ENCODE assay signal across 8 mouse cellular contexts in genomic region chr6:30896195-30896985, GRCm38 (mm10). TPM values are rescaled to one million over a fixed set of nuclear protein-coding genes. Genes with fewer than 3 reads are reported as not detected.
DNase-seq lines count a peak whose midpoint lies in the region; ATAC-seq and TF ChIP-seq lines count a peak whose summit lies in the region.

Gene Copg2 (minus strand): TSS chr6:30896794.

- peak within 1 kb of the TSS; percentile 61 for H3K4me3 ChIP-seq in embryonic facial prominence, embryonic 14.5 days (ENCODE audit: low read depth, low read length)
- H3K4me3 ChIP-seq in limb, embryonic 14.5 days (replicated peaks; ENCODE audit: low read length), result peak within 1 kb of the TSS; percentile 68
- peak within 1 kb of the TSS; percentile 73 for H3K4me3 ChIP-seq in midbrain, postnatal 0 days (ENCODE audit: low read depth, low read length)

- no peaks in the 10 kb centered on the region for H3K9me3 ChIP-seq in embryonic facial prominence, embryonic 14.5 days (ENCODE audit: control insufficient read depth, low read length)
- no peaks in the 10 kb centered on the region for H3K9me3 ChIP-seq in limb, embryonic 14.5 days (ENCODE audit: control insufficient read depth, low read length)
- no peaks in the 10 kb centered on the region for H3K9me3 ChIP-seq in midbrain, postnatal 0 days (ENCODE audit: low read length)

- H3K9ac ChIP-seq in embryonic facial prominence, embryonic 14.5 days (ENCODE audit: low read depth, low read length), result peak within 1 kb of the TSS; percentile 74
- peak within 1 kb of the TSS; percentile 71 for H3K9ac ChIP-seq in limb, embryonic 14.5 days (ENCODE audit: low read depth, low read length, severe bottlenecking)
- H3K9ac ChIP-seq in midbrain, postnatal 0 days (replicated peaks; ENCODE audit: low read length, poor library complexity, severe bottlenecking), result peak within 1 kb of the TSS; percentile 91

- TF ChIP-seq CTCF in midbrain, postnatal 0 days (IDR thresholded peaks at IDR 0.05), result peak; percentile 52

- WGBS in embryonic facial prominence, embryonic 14.5 days, result 0% methylated on average over 30 of the region's 83 CpGs
- WGBS in limb, embryonic 14.5 days, result 0% methylated on average over 24 of the region's 83 CpGs
- under 1% methylated on average over 75 of the region's 83 CpGs for WGBS in midbrain, postnatal 0 days

- H3K27me3 ChIP-seq in embryonic facial prominence, embryonic 14.5 days (replicated peaks; ENCODE audit: control insufficient read depth, insufficient read depth, low read length), result no peaks in the 10 kb centered on the region
- no peaks in the 10 kb centered on the region for H3K27me3 ChIP-seq in limb, embryonic 14.5 days (ENCODE audit: control insufficient read depth, insufficient read depth, low read length)
- H3K27me3 ChIP-seq in midbrain, postnatal 0 days (ENCODE audit: insufficient read depth, low read length), result no peaks in the 10 kb centered on the region

- H3K4me2 ChIP-seq in embryonic facial prominence, embryonic 14.5 days (ENCODE audit: low read depth, low read length), result peak within 1 kb of the TSS; percentile 54
- peak within 1 kb of the TSS; percentile 70 for H3K4me2 ChIP-seq in limb, embryonic 14.5 days (replicated peaks; ENCODE audit: low read depth, low read length, severe bottlenecking)
- peak within 1 kb of the TSS; percentile 55 for H3K4me2 ChIP-seq in midbrain, postnatal 0 days (ENCODE audit: low read depth, low read length, poor library complexity, severe bottlenecking)

- H3K4me1 ChIP-seq in embryonic facial prominence, embryonic 14.5 days (ENCODE audit: control insufficient read depth, insufficient read depth, low read length), result peaks cover 13% of the 10 kb centered on the region
- H3K4me1 ChIP-seq in limb, embryonic 14.5 days (ENCODE audit: control insufficient read depth, insufficient read depth, low read length), result peaks cover 14% of the 10 kb centered on the region
- no peaks in the 10 kb centered on the region for H3K4me1 ChIP-seq in midbrain, postnatal 0 days (ENCODE audit: insufficient read depth, low read length)

- peak; percentile 92 for DNase-seq in 3T3-L1 (ENCODE audit: low read depth, low spot score)
- DNase-seq in adrenal gland, postnatal 4 days (ENCODE audit: low spot score in 2 of 2), result peak; percentile 91 to 97
- DNase-seq in embryonic facial prominence, embryonic 14.5 days (ENCODE audit: low spot score), result peak; percentile 96
- DNase-seq in heart, adult 8-10 months (ENCODE audit: low spot score), result peak; percentile 93
- DNase-seq in kidney, adult 9 months, result peak; percentile 97
- DNase-seq in limb, embryonic 14.5 days (ENCODE audit: low spot score), result peak; percentile 90
- peak; percentile 94 for DNase-seq in midbrain, postnatal 0 days (ENCODE audit: low spot score)
- DNase-seq in spleen, postnatal 14 days (ENCODE audit: low spot score in 2 of 2), result peak; percentile 92 to 96

- H3K36me3 ChIP-seq in embryonic facial prominence, embryonic 14.5 days (ENCODE audit: control insufficient read depth, insufficient read depth, low read length), result no peaks in the 10 kb centered on the region
- H3K36me3 ChIP-seq in limb, embryonic 14.5 days (ENCODE audit: control insufficient read depth, insufficient read depth, low read length), result no peaks in the 10 kb centered on the region
- no peaks in the 10 kb centered on the region for H3K36me3 ChIP-seq in midbrain, postnatal 0 days (ENCODE audit: insufficient read depth, low read length)

- TF ChIP-seq POLR2A in limb, embryonic 14.5 days (IDR thresholded peaks at IDR 0.05; ENCODE audit: borderline replicate concordance, extremely low read depth, insufficient read depth, insufficient read length), result peak; percentile 70; the same call in 1 of the 2 replicates

- H3K27ac ChIP-seq in embryonic facial prominence, embryonic 14.5 days (replicated peaks; ENCODE audit: low read depth, low read length), result peak within 1 kb of the TSS; percentile 95
- peak within 1 kb of the TSS; percentile 98 for H3K27ac ChIP-seq in limb, embryonic 14.5 days (replicated peaks; ENCODE audit: low read depth, low read length)
- peak within 1 kb of the TSS; percentile 90 for H3K27ac ChIP-seq in midbrain, postnatal 0 days (ENCODE audit: low read depth, low read length)

- ATAC-seq in embryonic facial prominence, embryonic 14.5 days (ENCODE audit: low read depth), result peak; percentile 99
- ATAC-seq in limb, embryonic 14.5 days (ENCODE audit: low FRiP score, low read depth), result peak; percentile 97
- peak; percentile 97 for ATAC-seq in midbrain, postnatal 0 days (ENCODE audit: low FRiP score)

RNA-seq across cellular contexts. Expression of gene Copg2, which starts in this region (rescaled TPM):
- total RNA-seq in adrenal gland, postnatal 4 days (2021), result 10 to 100 TPM; 76.1 to 79.0 TPM
- 29.0 and 31.3 TPM in 2 replicates for polyA plus RNA-seq in embryonic facial prominence, embryonic 14.5 days (2014; fragmentation: Nextera tagmentation; extraction: Ambion mirVana)
- total RNA-seq in heart, adult 8-10 months (2022), result 10 to 100 TPM; 38.2 to 41.3 (median 39.9) TPM
- polyA plus RNA-seq in limb, embryonic 14.5 days (2012; rRNA removed), result 23.1 and 33.8 TPM in 2 replicates
- polyA plus RNA-seq in limb, embryonic 14.5 days (2014; fragmentation: Nextera tagmentation; extraction: Ambion mirVana), result 29.8 and 31.5 TPM in 2 replicates
- 39.3 and 58.5 TPM in 2 replicates for total RNA-seq in midbrain, postnatal 0 days (2014; rRNA removed)
- polyA plus RNA-seq in midbrain, postnatal 0 days (2015; fragmentation: Nextera tagmentation; extraction: Ambion mirVana), result 30.0 and 34.5 TPM in 2 replicates

Comparison
In these comparisons a context has a peak if more than half of its experiments do, and no peak if none do; other contexts are left out.
1. Peak in every context shown above with its lines: DNase-seq, ATAC-seq, H3K4me3 ChIP-seq and H3K27ac ChIP-seq.